Mouse (Mus musculus) megakaryocyte, adult 5-6 weeks (primary cell): ENCODE data around the gene Cfap69. TPM values are rescaled to one million over a fixed set of nuclear protein-coding genes. Genes with fewer than 3 reads are reported as not detected.
A peak's percentile ranks its signal among the peaks of the same experiment; 100 is the strongest.

Experiments
- ATAC-seq: 2 replicates; pipeline ENCODE4 v1.8.0; 2016; ENCODE audit warnings: mild to moderate bottlenecking, inconsistent platforms; ENCODE audit not compliant: poor library complexity, severe bottlenecking
- total RNA-seq, 2 experiments: library from RNA; stranded (forward) in 1 of 2; stranded (reverse) in 1 of 2; fragments of 153-499, 151-499 nt in 1 of 2; fragments of 221-1000, 200-1000 nt in 1 of 2; gene quantifications; 2 replicates each; pipeline versions ENCODE4 v1.2.3 to v1.2.4; 2015 to 2017

Gene Cfap69
- total RNA-seq, 2 experiments from 2014 or later = not detected

DNA sequence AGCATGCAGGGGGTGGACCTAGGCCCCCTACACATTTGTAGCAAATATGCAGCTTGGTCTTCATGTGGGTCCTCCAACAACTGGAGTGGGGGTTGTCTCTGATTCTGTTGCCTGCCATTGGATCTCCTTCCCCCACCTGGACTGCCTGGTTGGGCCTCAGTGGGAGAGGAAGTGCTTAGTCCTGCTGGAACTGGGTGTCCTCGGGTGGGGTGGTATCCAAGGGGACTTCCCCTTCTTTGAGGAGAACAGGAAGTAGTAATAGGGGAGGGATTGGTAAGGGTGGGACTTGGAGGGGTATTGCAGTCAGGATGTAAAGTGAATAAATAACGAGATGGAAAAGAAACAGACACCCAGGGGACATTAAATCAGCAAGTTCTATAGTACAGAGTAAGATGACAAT lies 5.4 kb downstream of the Cfap69 start:
- no peak for ATAC-seq

DNA sequence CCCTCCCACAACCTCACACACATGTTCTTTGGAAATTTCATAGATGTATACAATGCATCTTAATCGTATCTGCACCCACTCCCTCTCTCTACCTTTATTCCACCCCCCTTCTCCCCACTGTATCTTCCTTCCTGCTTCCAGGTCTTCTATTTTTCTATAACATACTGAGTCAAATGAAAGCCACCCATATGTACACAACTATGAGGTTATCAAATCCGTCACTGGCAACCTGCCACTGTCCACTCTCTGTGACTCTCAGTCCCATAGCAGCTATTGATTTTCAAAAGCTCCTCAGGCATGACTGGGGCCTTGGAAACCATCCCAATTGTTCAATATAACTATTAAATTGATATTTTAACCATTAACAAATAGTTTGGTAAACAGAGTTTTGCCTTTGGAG lies 6.1 kb downstream of the Cfap69 start:
- ATAC-seq = no peak

DNA sequence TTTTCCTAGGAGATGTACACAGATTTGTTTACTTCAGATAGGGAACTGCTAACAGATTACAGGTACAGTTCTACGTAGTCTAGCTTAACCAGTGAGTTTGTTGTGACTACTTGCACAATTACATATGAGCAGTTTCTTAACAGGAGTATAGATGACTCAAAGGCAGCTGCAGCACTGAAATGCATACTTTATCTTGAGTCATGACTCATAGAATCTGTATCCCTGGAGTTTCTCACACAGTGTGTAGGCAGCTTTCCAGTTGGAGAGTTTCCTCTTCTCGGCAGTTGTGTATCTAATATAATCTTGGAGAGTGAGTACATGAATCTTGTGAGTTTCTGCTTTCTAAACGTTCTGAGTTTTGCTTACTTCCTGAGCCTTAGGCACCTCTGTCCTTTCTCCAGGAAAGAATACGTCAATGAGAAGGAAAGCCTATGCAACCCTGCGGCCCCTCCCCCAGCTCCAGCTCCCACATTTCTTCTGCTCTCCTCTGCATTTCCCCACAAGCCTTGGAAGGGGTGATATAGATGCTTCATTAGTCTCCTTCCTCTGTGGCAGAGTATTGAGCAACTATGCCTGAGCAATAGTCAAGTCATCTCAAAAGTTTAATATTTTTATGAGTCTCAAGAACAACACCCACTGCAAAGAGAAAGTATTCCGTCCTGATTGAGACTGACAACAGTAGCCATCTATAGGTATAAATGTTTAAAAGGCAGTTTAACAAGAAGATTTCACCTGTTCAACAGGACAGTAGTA lies 15.0 kb downstream of the Cfap69 start:
- no peak for ATAC-seq

DNA sequence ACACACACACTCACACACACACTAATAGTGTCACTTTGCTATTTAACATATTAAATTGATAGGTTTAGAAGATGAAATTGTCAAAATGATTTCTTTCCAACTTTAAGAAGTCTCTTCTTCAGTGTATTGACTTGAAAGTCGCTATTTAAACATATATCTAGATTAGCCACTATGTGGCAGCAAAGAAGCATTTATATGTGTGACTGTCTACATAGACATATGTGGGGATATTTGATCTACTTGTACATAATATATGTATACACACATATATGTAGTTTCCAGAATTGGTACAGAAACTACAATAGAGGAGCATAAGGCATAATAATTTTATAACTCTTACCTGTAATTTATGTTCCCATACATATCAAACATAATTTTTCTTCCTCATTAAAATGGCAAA lies 17.9 kb downstream of the Cfap69 start:
- ATAC-seq = no peak

DNA sequence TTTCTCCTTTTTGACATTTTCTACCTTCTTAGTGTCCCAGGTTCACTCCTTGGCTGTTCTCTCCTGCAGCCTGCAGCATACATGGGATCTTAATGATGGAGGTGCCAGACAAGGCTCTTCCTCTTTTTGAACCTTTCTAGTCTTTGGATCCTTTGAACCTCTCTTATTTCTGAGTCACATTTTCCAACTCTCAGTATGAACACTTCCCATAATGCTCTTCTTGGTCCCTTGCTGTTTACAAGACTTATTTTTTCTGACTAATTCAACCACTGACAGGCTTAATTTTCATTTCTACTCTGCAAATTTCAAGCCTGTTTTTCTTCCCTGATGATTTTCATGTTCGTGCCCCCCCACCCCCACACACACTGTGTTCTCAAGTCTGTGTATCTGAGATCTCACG lies 25.5 kb downstream of the Cfap69 start:
- no peak for ATAC-seq

DNA sequence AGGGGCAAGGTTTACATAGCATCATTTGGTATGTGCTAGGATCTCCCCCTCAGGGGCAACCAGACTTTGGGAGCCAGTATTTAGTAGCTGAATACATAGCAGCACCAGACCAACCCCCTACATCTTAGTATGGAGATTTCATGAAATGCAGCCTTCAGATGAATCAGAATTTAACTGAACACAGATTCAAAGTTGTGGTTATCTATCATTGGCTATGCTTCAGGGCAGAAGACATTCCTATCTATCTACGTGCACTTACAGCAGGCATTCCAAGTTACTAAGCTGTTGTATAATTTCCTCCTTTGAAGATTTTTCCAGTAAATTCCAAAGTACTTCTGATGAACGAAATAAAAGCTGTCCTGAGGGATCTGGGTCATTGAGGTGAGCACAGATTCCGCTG lies 38.5 kb downstream of the Cfap69 start:
- no peak for ATAC-seq

GRCm38 (mm10) chr5:5618329-5618728 lies 45.7 kb downstream of the Cfap69 start:
- no peak for ATAC-seq

GRCm38 (mm10) chr5:5610540-5610939 lies 53.5 kb downstream of the Cfap69 start:
- ATAC-seq = no peak

DNA sequence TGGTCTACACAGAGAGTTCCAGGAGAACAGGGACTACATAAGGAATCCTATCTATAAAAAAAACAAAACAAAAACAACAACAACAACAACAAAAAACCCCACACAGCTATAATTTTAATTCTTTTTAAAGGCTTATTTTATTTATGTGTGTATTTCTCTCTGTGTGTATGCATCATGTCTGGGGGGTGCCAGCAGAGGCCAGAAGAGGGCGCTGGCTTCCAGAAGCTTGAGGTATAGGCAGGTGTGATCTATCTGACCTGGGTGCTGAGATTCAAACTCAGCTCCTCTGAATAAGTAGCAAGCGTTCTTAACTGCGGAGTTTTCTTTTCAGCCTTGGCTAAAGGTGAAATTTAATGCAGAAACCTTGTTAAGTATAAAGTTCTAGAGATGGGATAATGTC lies 76.4 kb downstream of the Cfap69 start:
- no peak for ATAC-seq

GRCm38 (mm10) chr5:5573749-5574317 lies 90.2 kb downstream of the Cfap69 start, which contains the start of gene Gm8773:
Gene Gm8773 (plus strand): TSS chr5:5573799.
- peak; percentile 66 for ATAC-seq

GRCm38 (mm10) chr5:5562435-5562834 lies 101.6 kb downstream of the Cfap69 start:
- no peak for ATAC-seq

GRCm38 (mm10) chr5:5561041-5561706 lies 102.9 kb downstream of the Cfap69 start:
- ATAC-seq = no peak

- ATAC-seq = no peak
Observed at GRCm38 (mm10) chr5:5559798-5560197, 104.2 kb downstream of the Cfap69 start.

DNA sequence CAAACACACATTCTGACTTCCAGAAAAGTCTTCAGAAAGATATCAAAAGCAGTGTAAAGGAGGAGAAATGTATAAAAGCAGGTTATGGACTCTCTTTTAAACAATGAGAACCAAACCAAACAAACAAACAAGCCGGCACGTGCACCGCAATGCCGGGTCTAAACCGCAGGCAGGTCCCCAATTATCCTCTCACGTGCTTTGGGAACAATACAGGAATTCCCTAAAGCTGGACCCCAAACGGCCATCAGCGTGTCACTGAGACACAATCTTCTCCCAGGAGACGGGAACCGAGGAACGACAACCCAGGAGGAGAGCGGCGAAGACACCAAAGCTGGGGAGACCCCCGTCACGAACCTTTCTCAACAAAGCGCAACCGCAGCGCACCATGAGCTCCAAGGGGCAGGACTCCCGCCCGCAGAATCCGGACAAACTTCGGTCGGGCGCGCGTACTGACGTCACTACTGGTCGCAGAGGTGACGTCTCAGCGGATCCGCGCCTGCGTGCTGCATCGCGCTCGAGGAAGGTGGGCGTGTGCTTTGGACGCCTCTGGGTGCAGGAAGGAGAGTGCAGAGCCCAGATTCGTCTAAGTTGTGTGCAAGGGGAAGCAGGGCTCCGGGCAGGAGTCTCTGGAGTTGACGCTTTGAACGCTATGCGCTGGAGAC lies 104.8 kb downstream of the Cfap69 start, which contains the start of gene Gtpbp10:
TSS of gene Gtpbp10 (minus strand) at position 460 of the 662 bp plus-strand sequence.
- ATAC-seq = peak; percentile 96

- no peak for ATAC-seq
Observed at GRCm38 (mm10) chr5:5551110-5551509, 112.9 kb downstream of the Cfap69 start.

DNA sequence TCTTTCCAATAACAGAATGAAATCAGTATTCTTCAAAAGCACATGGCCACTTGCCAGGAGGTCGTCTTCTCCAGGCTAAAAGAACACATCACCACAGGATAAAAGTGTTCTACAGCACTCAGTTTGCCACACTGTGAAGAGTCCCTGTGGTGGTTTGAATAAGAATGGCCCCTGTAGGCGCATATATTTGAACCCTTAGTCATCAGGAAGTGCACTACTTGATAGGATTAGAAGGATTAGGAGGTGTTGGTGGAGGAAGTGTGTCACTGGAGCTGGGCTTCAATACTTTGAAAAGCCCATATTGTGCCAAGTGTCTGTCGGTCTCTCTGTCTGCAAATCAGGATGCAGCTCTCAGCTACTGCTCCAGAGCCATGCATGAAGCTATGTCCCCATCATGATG lies 123.7 kb downstream of the Cfap69 start:
- no peak for ATAC-seq

- no peak for ATAC-seq
Observed at GRCm38 (mm10) chr5:5539771-5540170, 124.3 kb downstream of the Cfap69 start.

DNA sequence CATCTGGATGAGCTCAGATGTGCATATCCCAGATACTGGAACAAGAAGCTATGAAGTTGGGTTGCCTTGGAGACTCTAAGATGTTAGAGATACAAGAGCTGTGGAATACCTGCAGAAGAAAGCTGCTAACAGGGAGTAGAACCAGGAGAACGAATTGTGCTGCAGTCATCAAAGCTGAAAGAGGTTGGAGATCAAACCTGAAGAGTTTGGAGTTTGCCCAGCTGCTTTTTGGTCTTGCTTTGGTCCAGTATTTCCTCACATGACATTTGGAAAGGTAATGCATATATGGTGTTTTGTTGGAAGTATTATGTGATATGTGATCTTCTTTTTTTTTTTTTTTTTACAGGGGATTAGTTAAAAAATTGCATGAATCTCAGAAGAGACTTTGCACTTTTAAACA lies 127.9 kb downstream of the Cfap69 start:
- no peak for ATAC-seq

- no peak for ATAC-seq
Observed at GRCm38 (mm10) chr5:5533656-5534420, 130.2 kb downstream of the Cfap69 start.
